Mouse (Mus musculus) spleen, adult 2 months (tissue): ENCODE measurements around the gene Slc2a5.

ENCODE experiments used
- CTCF ChIP-seq: fragments of 200-500 bp; IDR thresholded peaks from 2 replicates; pipeline ENCODE4 v1.5.1; 2011; ENCODE audit warnings: mild to moderate bottlenecking, inconsistent platforms; ENCODE audit not compliant: insufficient read depth, insufficient read length, insufficient replicate concordance; ENCODE audit errors: extremely low read depth
- POLR2A ChIP-seq: fragments of 200-500 bp; IDR thresholded peaks from 2 replicates; pipeline ENCODE4 v1.6.1; 2011; ENCODE audit warnings: low read depth, low read length, inconsistent platforms

- TF ChIP-seq POLR2A (no peak), CTCF (no peak)
Measured at GRCm38 (mm10) chr4:150168406-150168805, 49.3 kb downstream of the Slc2a5 start.
